Mouse (Mus musculus) ES-E14 (cell line): ENCODE results near the gene St6galnac5. TPM values are rescaled to one million over a fixed set of nuclear protein-coding genes. Genes with fewer than 3 reads are reported as not detected.

Source experiments
- DNase-seq: peaks from one replicate; pipeline ENCODE4 v3.0.0-alpha.2; 2013; ENCODE audit warnings: low read depth, low spot score
- H3K27ac ChIP-seq: 2 replicates; pipeline ENCODE4 v1.5.1; 2012; ENCODE audit warnings: low read depth, mild to moderate bottlenecking, low read length, moderate library complexity, mixed read lengths; ENCODE audit not compliant: poor library complexity, insufficient read depth, severe bottlenecking
- H3K36me3 ChIP-seq: 2 replicates; pipeline ENCODE4 v1.6.1; 2012; ENCODE audit warnings: mild to moderate bottlenecking, low read length, moderate library complexity, mixed read lengths; ENCODE audit not compliant: control insufficient read depth, poor library complexity, insufficient read depth, severe bottlenecking
- H3K4me1 ChIP-seq, 2 experiments: fragments of 150-350 bp in 1 of 2; sonication (generic) in 1 of 2; 2 replicates each; pipeline ENCODE4 v1.6.1; 2012; ENCODE audit warnings: low read length in 2 of 2, mild to moderate bottlenecking in 1 of 2, mixed read lengths in 1 of 2; ENCODE audit not compliant: control insufficient read depth in 2 of 2, insufficient read depth in 2 of 2, poor library complexity in 1 of 2
- H3K4me3 ChIP-seq, 2 experiments: fragments of 150-350 bp in 1 of 2; sonication (generic) in 1 of 2; 2 replicates each; pipeline ENCODE4 v1.5.1; 2012; ENCODE audit warnings: low read length in 2 of 2, low read depth in 1 of 2, mild to moderate bottlenecking in 1 of 2, mixed read lengths in 1 of 2; ENCODE audit not compliant: insufficient read depth in 1 of 2, poor library complexity in 1 of 2, severe bottlenecking in 1 of 2
- H3K9ac ChIP-seq: 2 replicates; pipeline ENCODE4 v1.6.1; 2012; ENCODE audit warnings: low read depth, mild to moderate bottlenecking, low read length, mixed read lengths; ENCODE audit not compliant: poor library complexity, insufficient read depth, severe bottlenecking
- H3K9me3 ChIP-seq: fragments of 150-350 bp; sonication (generic); 2 replicates; pipeline ENCODE4 v1.6.1; 2012; ENCODE audit warnings: low read depth, mild to moderate bottlenecking, low read length; ENCODE audit not compliant: control insufficient read depth, insufficient read depth
- CHD2 ChIP-seq: IDR thresholded peaks from 2 replicates; pipeline ENCODE4 v1.6.1; 2014; ENCODE audit warnings: mild to moderate bottlenecking, low read depth, low read length, inconsistent platforms
- HCFC1 ChIP-seq: IDR thresholded peaks from 2 replicates; pipeline ENCODE4 v1.6.1; 2012; ENCODE audit warnings: low read length, inconsistent platforms, borderline replicate concordance; ENCODE audit not compliant: insufficient read depth
- MAFK ChIP-seq: IDR thresholded peaks from 2 replicates; pipeline ENCODE4 v1.6.1; 2014; ENCODE audit warnings: mild to moderate bottlenecking, low read depth, low read length, inconsistent platforms; ENCODE audit not compliant: insufficient read depth
- ZC3H11A ChIP-seq: IDR thresholded peaks from 2 replicates; pipeline ENCODE4 v1.6.1; 2012; ENCODE audit warnings: low read depth, mild to moderate bottlenecking, inconsistent platforms, low read length, borderline replicate concordance
- ZNF384 ChIP-seq: IDR thresholded peaks from 2 replicates; pipeline ENCODE4 v1.6.1; 2012; ENCODE audit warnings: low read depth, low read length, inconsistent platforms
- in situ Hi-C, 2 experiments: fragments of 600-800 bp; cut with MboI; formaldehyde crosslinking; loops; one replicate each; pipeline ENCODE4 v1.15.1; 2025; ENCODE audit warnings: low sequenced_read_pairs in 2 of 2, inconsistent platforms in 1 of 2; ENCODE audit not compliant: unreplicated experiment in 2 of 2
- total RNA-seq: library from RNA; depleted of rRNA; stranded (reverse); fragments of 300-350 nt; gene quantifications from 2 replicates; pipeline ENCODE4 v1.2.3, GENCODE M21; 2012

Gene St6galnac5
- total RNA-seq, 1 experiment: 0.27 TPM

DNA sequence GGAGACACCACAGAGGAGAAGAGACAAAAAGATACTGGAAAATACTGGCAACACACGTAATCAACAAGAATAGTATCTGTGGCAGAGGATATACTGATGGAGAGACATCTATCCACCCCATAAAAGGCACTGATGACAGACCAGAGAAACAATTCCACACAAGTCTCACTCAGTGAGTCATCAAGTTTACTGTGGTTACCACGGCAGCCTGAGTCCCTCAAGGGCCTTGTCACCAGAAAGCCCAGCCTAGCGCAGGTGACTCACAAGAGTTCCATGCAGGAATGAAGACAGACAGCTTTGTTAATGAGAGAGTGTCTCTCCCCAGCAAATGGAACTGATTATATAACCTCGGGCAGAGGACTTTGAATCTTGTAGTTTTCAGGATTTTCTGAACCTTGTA, 168.1 kb downstream of the St6galnac5 start:
- Histone ChIP-seq H3K9ac (no peak overlapping the region), H3K4me3 (no peak overlapping the region), H3K4me1 (no peaks in the 10 kb centered on the region), H3K27ac (no peak overlapping the region), H3K36me3 (no peaks in the 10 kb centered on the region; the same call in 1 of the 2 replicates), H3K9me3 (no peaks in the 10 kb centered on the region)
- in situ Hi-C loops: no loop called here
- TF ChIP-seq MAFK (no peak), HCFC1 (no peak), CHD2 (no peak), ZC3H11A (no peak), ZNF384 (no peak)
- no peak for DNase-seq

DNA sequence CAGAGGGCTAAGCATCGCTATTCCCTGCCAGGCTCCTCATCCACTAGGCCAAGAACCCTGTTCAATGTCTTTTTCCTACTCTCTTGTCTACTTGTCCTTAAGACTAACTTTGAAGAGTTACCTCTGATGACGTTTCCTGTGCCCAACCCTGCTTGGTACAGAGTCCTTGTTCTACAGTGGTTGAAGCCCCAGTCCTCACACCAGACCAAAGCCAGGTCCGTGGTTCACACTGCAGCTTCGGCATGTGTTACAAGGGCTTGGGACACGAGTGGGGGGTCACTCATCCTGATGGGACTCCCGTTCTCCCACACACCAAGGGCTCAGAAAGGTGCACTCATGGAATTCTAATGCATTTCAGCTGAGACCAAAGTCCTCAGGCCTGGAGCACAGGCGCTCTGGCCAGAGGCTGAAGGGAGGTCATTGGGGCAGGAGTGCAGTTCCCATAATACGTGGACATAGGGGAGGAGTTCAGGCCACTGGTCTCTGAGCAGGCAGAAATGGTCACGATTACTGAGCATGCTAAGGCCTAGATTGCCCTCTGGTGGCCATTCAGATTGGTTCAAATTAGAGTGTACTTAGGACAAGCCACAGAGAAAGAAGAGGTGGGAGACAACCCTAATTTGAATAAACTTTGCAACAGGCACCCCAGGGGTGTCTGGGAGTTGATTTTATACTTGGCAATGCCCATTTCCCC, 182.2 kb downstream of the St6galnac5 start:
- H3K9ac ChIP-seq: no peak overlapping the region
- no peaks in the 10 kb centered on the region for H3K4me1 ChIP-seq
- TF ChIP-seq MAFK: no peak
- TF ChIP-seq CHD2: no peak
- TF ChIP-seq HCFC1: no peak
- no peak for TF ChIP-seq ZC3H11A
- no peak for TF ChIP-seq ZNF384
- no peak overlapping the region for H3K4me3 ChIP-seq
- in situ Hi-C loops: no loop called here
- H3K36me3 ChIP-seq: no peaks in the 10 kb centered on the region
- no peak for DNase-seq
- no peak overlapping the region for H3K27ac ChIP-seq
- H3K9me3 ChIP-seq: 0 out of 2 replicates have a peak, but pooled peaks cover 2% of the 10 kb centered on the region

DNA sequence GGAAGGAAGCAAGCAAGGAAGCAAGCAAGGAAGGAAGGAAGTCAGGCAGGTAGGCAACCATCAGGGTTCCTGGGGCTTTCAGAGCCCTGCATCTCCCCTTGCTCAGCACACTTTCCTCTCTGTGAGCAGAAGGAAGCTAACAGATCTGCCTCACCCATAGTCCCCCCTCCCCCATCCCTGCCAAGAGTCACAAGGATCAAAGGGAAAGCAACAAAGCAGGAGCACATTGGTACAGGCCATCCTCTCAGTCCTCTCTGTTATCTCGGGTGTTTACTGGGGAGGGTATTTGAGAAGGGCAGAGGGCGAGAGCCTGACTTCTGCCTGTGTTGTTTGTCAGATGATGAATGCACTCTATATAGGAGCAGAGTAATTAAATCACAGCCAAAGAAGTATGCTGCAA, 184.7 kb downstream of the St6galnac5 start:
- in situ Hi-C loops: no loop called here
- Histone ChIP-seq H3K27ac (no peak overlapping the region), H3K9ac (no peak overlapping the region), H3K9me3 (0 out of 2 replicates have a peak, but pooled peaks cover 2% of the 10 kb centered on the region), H3K4me3 (no peak overlapping the region), H3K36me3 (no peaks in the 10 kb centered on the region), H3K4me1 (no peaks in the 10 kb centered on the region)
- no peak for TF ChIP-seq MAFK
- no peak for TF ChIP-seq HCFC1
- TF ChIP-seq ZNF384: no peak
- TF ChIP-seq CHD2: no peak
- no peak for TF ChIP-seq ZC3H11A
- DNase-seq: no peak

DNA sequence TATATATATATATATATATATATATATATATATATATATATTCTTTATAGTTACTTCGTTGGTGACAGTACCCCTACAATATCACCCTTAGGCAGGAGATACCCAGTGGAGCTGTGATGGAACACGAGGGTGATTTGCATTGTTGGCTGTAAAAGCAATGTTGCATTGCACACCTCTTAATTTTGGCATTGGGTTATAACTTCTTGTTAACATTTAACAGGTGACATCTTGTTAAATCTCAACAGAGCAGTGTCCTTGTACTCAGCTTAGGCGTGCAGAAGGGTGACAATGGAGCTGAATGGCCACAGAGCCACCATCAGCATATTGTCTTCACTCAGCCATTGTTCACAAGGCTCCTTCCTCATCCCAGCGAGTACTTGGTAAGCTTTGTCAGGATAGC, 185.8 kb downstream of the St6galnac5 start:
- Histone ChIP-seq H3K9ac (no peak overlapping the region), H3K4me1 (no peaks in the 10 kb centered on the region), H3K27ac (no peak overlapping the region), H3K36me3 (no peaks in the 10 kb centered on the region), H3K4me3 (no peak overlapping the region), H3K9me3 (0 out of 2 replicates have a peak, but pooled peaks cover 2% of the 10 kb centered on the region)
- TF ChIP-seq ZNF384 (no peak), HCFC1 (no peak), ZC3H11A (no peak), MAFK (no peak), CHD2 (no peak)
- DNase-seq: no peak
- in situ Hi-C loops: no loop called here

DNA sequence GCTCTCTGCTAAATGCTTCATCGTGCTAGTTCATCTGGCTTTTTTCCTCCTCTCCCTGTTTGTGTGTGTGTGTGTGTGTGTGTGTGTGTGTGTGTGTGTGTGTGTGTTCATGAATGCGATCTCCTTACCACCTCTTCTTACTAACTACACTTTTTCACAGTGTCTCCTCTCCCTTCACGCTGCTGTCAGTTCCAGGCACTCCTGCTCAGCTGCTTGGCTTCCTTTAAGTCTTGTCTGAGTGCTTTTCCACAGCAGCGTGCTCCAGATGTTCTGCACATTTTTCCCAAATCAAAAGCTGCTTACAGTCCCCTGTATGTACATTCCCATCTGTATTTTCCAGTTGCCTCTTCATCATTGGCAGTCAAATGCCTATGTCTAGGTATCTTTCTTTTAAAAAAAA, 189.0 kb downstream of the St6galnac5 start:
- in situ Hi-C loops: no loop called here
- H3K4me3 ChIP-seq: no peak overlapping the region
- DNase-seq: no peak
- no peak overlapping the region for H3K27ac ChIP-seq
- H3K9me3 ChIP-seq: no peaks in the 10 kb centered on the region
- H3K36me3 ChIP-seq: peaks cover under 1% of the 10 kb centered on the region
- no peak for TF ChIP-seq CHD2
- TF ChIP-seq ZC3H11A: no peak
- no peak for TF ChIP-seq HCFC1
- TF ChIP-seq MAFK: no peak
- TF ChIP-seq ZNF384: no peak
- H3K4me1 ChIP-seq: no peaks in the 10 kb centered on the region
- H3K9ac ChIP-seq: no peak overlapping the region
